Mouse (Mus musculus): ENCODE results near the gene Numb.

DNA sequence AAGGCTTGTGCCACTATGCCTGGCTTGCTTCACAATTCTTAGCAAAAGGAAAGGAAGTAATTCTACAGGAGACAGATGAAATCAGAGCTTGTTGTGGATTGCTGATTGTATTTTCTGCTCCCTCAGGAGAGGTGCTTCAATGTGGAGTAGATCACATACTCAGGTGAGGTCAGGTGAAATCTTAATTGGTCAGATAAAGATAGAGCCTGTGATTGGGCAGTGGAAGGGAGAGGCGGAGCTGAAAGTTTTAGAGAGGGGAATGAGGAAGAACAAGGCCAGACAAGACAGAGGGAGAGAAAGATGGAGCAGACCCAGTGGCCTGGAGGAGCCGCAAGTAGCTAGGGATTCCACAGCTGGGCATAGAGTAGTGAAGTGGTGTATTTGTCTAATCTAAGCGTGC lies 39.6 kb downstream of the Numb start:
- TF ChIP-seq CTCF (IDR thresholded peaks at IDR 0.05; ENCODE audit: borderline replicate concordance, control insufficient read depth, extremely low read depth, insufficient read depth, low read length, poor library complexity) (no peak), POLR2A (IDR thresholded peaks at IDR 0.05; ENCODE audit: control insufficient read depth, extremely low read depth, insufficient read depth, low read length, poor library complexity) (no peak)
